Mouse (Mus musculus): ENCODE measurements around the gene Prss27. TPM values are rescaled to one million over a fixed set of nuclear protein-coding genes. Genes with fewer than 3 reads are reported as not detected.

Prss27 gene
- polyA plus RNA-seq, 1 experiment from 2014 or later = not detected

- H3K9ac ChIP-seq (ENCODE audit: low read depth, low read length) = no peak overlapping the region
- H3K4me3 ChIP-seq (ENCODE audit: low read length) = no peak overlapping the region
- H3K36me3 ChIP-seq (ENCODE audit: control insufficient read depth, insufficient read depth, low read length) = no peaks in the 10 kb centered on the region
- H3K27me3 ChIP-seq (ENCODE audit: control insufficient read depth, insufficient read depth, low read length) = no peaks in the 10 kb centered on the region
- H3K4me1 ChIP-seq (ENCODE audit: control insufficient read depth, insufficient read depth, low read length) = no peaks in the 10 kb centered on the region
- H3K27ac ChIP-seq (ENCODE audit: low read depth, low read length) = no peak overlapping the region
- 30% methylated on average over 14 of the region's 14 CpGs for WGBS
- no peaks in the 10 kb centered on the region for H3K9me3 ChIP-seq (ENCODE audit: control insufficient read depth, low read length)
- no peak for ATAC-seq (ENCODE audit: low FRiP score, low TSS enrichment)
- no peak overlapping the region for H3K4me2 ChIP-seq (replicated peaks; ENCODE audit: low read depth, low read length)
Measured at GRCm38 (mm10) chr17:24015727-24016126, 22.2 kb upstream of the Prss27 start.

GRCm38 (mm10) chr17:24020696-24021095 is 17.2 kb upstream of the Prss27 start:
- H3K4me2 ChIP-seq (replicated peaks; ENCODE audit: low read depth, low read length) = no peak overlapping the region

GRCm38 (mm10) chr17:24021375-24022199 is 16.4 kb upstream of the Prss27 start:
- WGBS = 66% methylated on average over 5 of the region's 5 CpGs

More at GRCm38 (mm10) chr17:24020696-24021095, 17.2 kb upstream of the Prss27 start:
- no peak for ATAC-seq (ENCODE audit: low FRiP score, low TSS enrichment)
- no peak overlapping the region for H3K4me3 ChIP-seq (ENCODE audit: low read length)
- H3K36me3 ChIP-seq (ENCODE audit: control insufficient read depth, insufficient read depth, low read length) = no peaks in the 10 kb centered on the region
- H3K9ac ChIP-seq (ENCODE audit: low read depth, low read length) = no peak overlapping the region
- H3K27me3 ChIP-seq (ENCODE audit: control insufficient read depth, insufficient read depth, low read length) = no peaks in the 10 kb centered on the region
- WGBS = 81% methylated on average over 6 of the region's 6 CpGs
- H3K4me1 ChIP-seq (ENCODE audit: control insufficient read depth, insufficient read depth, low read length) = no peaks in the 10 kb centered on the region
- H3K9me3 ChIP-seq (ENCODE audit: control insufficient read depth, low read length) = no peaks in the 10 kb centered on the region
- H3K27ac ChIP-seq (ENCODE audit: low read depth, low read length) = no peak overlapping the region

GRCm38 (mm10) chr17:24029477-24029876 is 8.5 kb upstream of the Prss27 start:
- Histone ChIP-seq H3K27me3 (ENCODE audit: control insufficient read depth, insufficient read depth, low read length) (no peaks in the 10 kb centered on the region), H3K9ac (ENCODE audit: low read depth, low read length) (no peak overlapping the region), H3K27ac (ENCODE audit: low read depth, low read length) (no peak overlapping the region), H3K36me3 (ENCODE audit: control insufficient read depth, insufficient read depth, low read length) (no peaks in the 10 kb centered on the region), H3K9me3 (ENCODE audit: control insufficient read depth, low read length) (no peaks in the 10 kb centered on the region), H3K4me2 (replicated peaks; ENCODE audit: low read depth, low read length) (no peak overlapping the region), H3K4me3 (ENCODE audit: low read length) (no peak overlapping the region), H3K4me1 (ENCODE audit: control insufficient read depth, insufficient read depth, low read length) (no peaks in the 10 kb centered on the region)
- WGBS = 82% methylated on average over 7 of the region's 7 CpGs
- no peak for ATAC-seq (ENCODE audit: low FRiP score, low TSS enrichment)

More at GRCm38 (mm10) chr17:24021375-24022199, 16.4 kb upstream of the Prss27 start:
- Histone ChIP-seq H3K9me3 (ENCODE audit: control insufficient read depth, low read length) (no peaks in the 10 kb centered on the region), H3K4me2 (replicated peaks; ENCODE audit: low read depth, low read length) (no peak overlapping the region), H3K9ac (ENCODE audit: low read depth, low read length) (no peak overlapping the region), H3K36me3 (ENCODE audit: control insufficient read depth, insufficient read depth, low read length) (no peaks in the 10 kb centered on the region), H3K4me1 (ENCODE audit: control insufficient read depth, insufficient read depth, low read length) (no peaks in the 10 kb centered on the region), H3K4me3 (ENCODE audit: low read length) (no peak overlapping the region), H3K27ac (ENCODE audit: low read depth, low read length) (no peak overlapping the region), H3K27me3 (ENCODE audit: control insufficient read depth, insufficient read depth, low read length) (no peaks in the 10 kb centered on the region)
- no peak for ATAC-seq (ENCODE audit: low FRiP score, low TSS enrichment)

GRCm38 (mm10) chr17:24030551-24030950 is 7.4 kb upstream of the Prss27 start:
- no peaks in the 10 kb centered on the region for H3K36me3 ChIP-seq (ENCODE audit: control insufficient read depth, insufficient read depth, low read length)
- no peaks in the 10 kb centered on the region for H3K4me1 ChIP-seq (ENCODE audit: control insufficient read depth, insufficient read depth, low read length)
- WGBS = 76% methylated on average over 22 of the region's 22 CpGs
- ATAC-seq (ENCODE audit: low FRiP score, low TSS enrichment) = no peak
- H3K9ac ChIP-seq (ENCODE audit: low read depth, low read length) = no peak overlapping the region
- no peak overlapping the region for H3K27ac ChIP-seq (ENCODE audit: low read depth, low read length)
- no peak overlapping the region for H3K4me2 ChIP-seq (replicated peaks; ENCODE audit: low read depth, low read length)
- no peaks in the 10 kb centered on the region for H3K27me3 ChIP-seq (ENCODE audit: control insufficient read depth, insufficient read depth, low read length)
- no peak overlapping the region for H3K4me3 ChIP-seq (ENCODE audit: low read length)
- H3K9me3 ChIP-seq (ENCODE audit: control insufficient read depth, low read length) = no peaks in the 10 kb centered on the region

- Histone ChIP-seq H3K36me3 (ENCODE audit: control insufficient read depth, insufficient read depth, low read length) (no peaks in the 10 kb centered on the region), H3K27ac (ENCODE audit: low read depth, low read length) (no peak overlapping the region), H3K9me3 (ENCODE audit: control insufficient read depth, low read length) (no peaks in the 10 kb centered on the region), H3K9ac (ENCODE audit: low read depth, low read length) (no peak overlapping the region), H3K4me2 (replicated peaks; ENCODE audit: low read depth, low read length) (no peak overlapping the region), H3K4me3 (ENCODE audit: low read length) (no peak overlapping the region), H3K27me3 (ENCODE audit: control insufficient read depth, insufficient read depth, low read length) (no peaks in the 10 kb centered on the region), H3K4me1 (ENCODE audit: control insufficient read depth, insufficient read depth, low read length) (no peaks in the 10 kb centered on the region)
- WGBS = 85% methylated on average over 7 of the region's 7 CpGs
- no peak for ATAC-seq (ENCODE audit: low FRiP score, low TSS enrichment)
Measured at GRCm38 (mm10) chr17:24035087-24035486, 2.9 kb upstream of the Prss27 start.

- ATAC-seq (ENCODE audit: low FRiP score, low TSS enrichment) = no peak
- no peak overlapping the region for H3K4me2 ChIP-seq (replicated peaks; ENCODE audit: low read depth, low read length)
Measured at GRCm38 (mm10) chr17:24036954-24037353, 990 bp upstream of the Prss27 start.

GRCm38 (mm10) chr17:24037360-24037759 is 584 bp upstream of the Prss27 start:
- ATAC-seq (ENCODE audit: low FRiP score, low TSS enrichment) = no peak
- Histone ChIP-seq H3K27me3 (ENCODE audit: control insufficient read depth, insufficient read depth, low read length) (no peaks in the 10 kb centered on the region), H3K4me1 (ENCODE audit: control insufficient read depth, insufficient read depth, low read length) (no peaks in the 10 kb centered on the region), H3K4me2 (replicated peaks; ENCODE audit: low read depth, low read length) (no peak overlapping the region), H3K9ac (ENCODE audit: low read depth, low read length) (no peak overlapping the region), H3K4me3 (ENCODE audit: low read length) (no peak overlapping the region), H3K27ac (ENCODE audit: low read depth, low read length) (no peak overlapping the region), H3K36me3 (ENCODE audit: control insufficient read depth, insufficient read depth, low read length) (no peaks in the 10 kb centered on the region), H3K9me3 (ENCODE audit: control insufficient read depth, low read length) (no peaks in the 10 kb centered on the region)
- WGBS = 80% methylated on average over 13 of the region's 13 CpGs

More at GRCm38 (mm10) chr17:24036954-24037353, 990 bp upstream of the Prss27 start:
- Histone ChIP-seq H3K27me3 (ENCODE audit: control insufficient read depth, insufficient read depth, low read length) (no peaks in the 10 kb centered on the region), H3K9ac (ENCODE audit: low read depth, low read length) (no peak overlapping the region), H3K9me3 (ENCODE audit: control insufficient read depth, low read length) (no peaks in the 10 kb centered on the region), H3K27ac (ENCODE audit: low read depth, low read length) (no peak overlapping the region), H3K36me3 (ENCODE audit: control insufficient read depth, insufficient read depth, low read length) (no peaks in the 10 kb centered on the region), H3K4me3 (ENCODE audit: low read length) (no peak overlapping the region), H3K4me1 (ENCODE audit: control insufficient read depth, insufficient read depth, low read length) (no peaks in the 10 kb centered on the region)
- WGBS = 68% methylated on average over 6 of the region's 6 CpGs

GRCm38 (mm10) chr17:24044482-24044881 is 6.5 kb downstream of the Prss27 start:
- no peaks in the 10 kb centered on the region for H3K4me1 ChIP-seq (ENCODE audit: control insufficient read depth, insufficient read depth, low read length)
- no peak overlapping the region for H3K4me3 ChIP-seq (ENCODE audit: low read length)
- H3K4me2 ChIP-seq (replicated peaks; ENCODE audit: low read depth, low read length) = no peak overlapping the region
- WGBS = 52% methylated on average over 5 of the region's 5 CpGs
- no peaks in the 10 kb centered on the region for H3K9me3 ChIP-seq (ENCODE audit: control insufficient read depth, low read length)
- H3K36me3 ChIP-seq (ENCODE audit: control insufficient read depth, insufficient read depth, low read length) = peaks cover 15% of the 10 kb centered on the region
- no peaks in the 10 kb centered on the region for H3K27me3 ChIP-seq (ENCODE audit: control insufficient read depth, insufficient read depth, low read length)
- no peak for ATAC-seq (ENCODE audit: low FRiP score, low TSS enrichment)
- no peak overlapping the region for H3K9ac ChIP-seq (ENCODE audit: low read depth, low read length)
- no peak overlapping the region for H3K27ac ChIP-seq (ENCODE audit: low read depth, low read length)
